Mouse (Mus musculus) inflammation-experienced regulatory T-cells, adult 6 months (primary cell): ENCODE results near the gene Pfkfb4. TPM values are rescaled to one million over a fixed set of nuclear protein-coding genes. Genes with fewer than 3 reads are reported as not detected.

ENCODE experiments used
- ATAC-seq: one replicate; pipeline ENCODE4 v1.8.0; 2017
- polyA plus RNA-seq, 3 experiments: library from polyadenylated mRNA; unstranded; fragments of 100-300 nt; shearing (Covaris generic); gene quantifications; one replicate each; pipeline ENCODE4 v1.2.1; 2017

Pfkfb4 gene
- 1 to 10 TPM; 2.7 to 4.4 (median 4.2) TPM for polyA plus RNA-seq

GRCm38 (mm10) chr9:108991428-108992084 is at the start of gene Pfkfb4:
Gene Pfkfb4, plus strand, starts transcription at chr9:108991778.
- peak; percentile 97 for ATAC-seq

- ATAC-seq = no peak
These were observed 46.5 kb upstream of the Pfkfb4 start for GRCm38 (mm10) chr9:108945111-108945510.

GRCm38 (mm10) chr9:108945608-108946007 is 46.0 kb upstream of the Pfkfb4 start:
- ATAC-seq = no peak

- ATAC-seq = no peak
These were observed 42.2 kb upstream of the Pfkfb4 start for GRCm38 (mm10) chr9:108949231-108949966.

DNA sequence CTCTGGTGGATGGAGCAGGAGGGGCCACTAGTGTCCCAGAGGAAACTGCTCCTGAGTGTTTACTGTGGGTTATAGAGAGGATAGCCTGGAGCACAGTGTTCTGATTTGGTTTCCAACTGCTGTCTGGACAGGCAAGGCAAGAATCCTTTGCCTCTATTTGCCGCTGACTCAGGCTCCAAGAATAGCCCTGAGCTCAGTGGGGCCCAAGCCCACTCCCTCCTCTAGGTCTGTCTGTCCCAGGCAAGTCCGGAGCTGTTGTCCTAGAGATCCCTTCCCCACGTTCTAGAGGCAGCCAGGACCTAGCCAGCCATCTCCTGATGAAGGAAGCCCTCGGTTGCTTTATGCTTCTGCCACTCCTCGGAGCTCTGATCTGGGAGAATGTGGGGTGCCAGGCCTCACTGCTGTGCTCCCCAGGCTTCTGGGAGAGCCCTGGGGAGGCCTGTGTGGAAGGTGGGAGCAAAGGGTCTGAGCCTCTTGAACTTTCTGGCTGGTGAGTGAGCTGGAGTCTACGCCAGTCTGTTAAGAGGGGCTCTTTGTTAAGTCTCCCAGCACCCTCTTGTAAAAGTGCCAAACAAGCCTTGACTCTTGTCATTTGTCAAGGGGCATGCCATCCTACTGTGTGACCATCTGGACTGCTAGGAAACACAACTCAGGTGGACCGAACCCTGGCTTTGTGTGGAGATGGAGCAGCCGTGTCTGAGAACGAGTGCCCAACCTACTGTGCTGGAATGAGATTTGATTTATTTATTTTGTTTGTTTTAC is 41.4 kb upstream of the Pfkfb4 start:
- ATAC-seq = no peak

DNA sequence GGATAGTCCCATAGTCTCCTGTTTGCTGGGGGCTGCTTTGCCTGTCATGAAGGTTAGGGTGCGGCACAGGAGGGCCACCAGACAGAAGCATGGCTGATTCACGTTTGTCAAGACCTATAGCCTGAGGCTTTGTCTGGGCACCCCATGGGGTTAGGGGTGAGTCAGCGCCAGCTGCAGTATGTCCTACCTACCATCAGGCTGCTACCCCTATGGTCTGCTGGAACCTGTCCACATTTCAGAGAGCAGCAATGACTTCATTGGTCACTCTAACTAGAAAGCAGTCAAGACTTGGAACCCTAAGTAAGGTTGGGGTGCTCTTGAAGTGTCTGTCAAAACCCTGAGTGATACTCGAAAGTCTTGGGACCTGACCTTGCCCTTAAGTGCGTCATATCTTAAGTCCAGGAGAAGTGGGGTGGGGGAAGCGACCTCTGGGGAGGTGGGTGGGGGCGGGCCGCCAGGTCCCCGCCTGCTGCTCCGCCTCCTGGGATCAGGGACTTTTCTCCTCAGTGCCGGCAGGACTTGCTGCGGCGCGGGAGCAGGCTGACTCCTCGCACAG is 38.4 kb upstream of the Pfkfb4 start, which contains the start of gene Col7a1:
Gene Col7a1, plus strand, starts transcription at position 506 of the 556 bp plus-strand sequence.
- no peak for ATAC-seq

- no peak for ATAC-seq
These were observed 36.3 kb upstream of the Pfkfb4 start for GRCm38 (mm10) chr9:108955241-108955640.

DNA sequence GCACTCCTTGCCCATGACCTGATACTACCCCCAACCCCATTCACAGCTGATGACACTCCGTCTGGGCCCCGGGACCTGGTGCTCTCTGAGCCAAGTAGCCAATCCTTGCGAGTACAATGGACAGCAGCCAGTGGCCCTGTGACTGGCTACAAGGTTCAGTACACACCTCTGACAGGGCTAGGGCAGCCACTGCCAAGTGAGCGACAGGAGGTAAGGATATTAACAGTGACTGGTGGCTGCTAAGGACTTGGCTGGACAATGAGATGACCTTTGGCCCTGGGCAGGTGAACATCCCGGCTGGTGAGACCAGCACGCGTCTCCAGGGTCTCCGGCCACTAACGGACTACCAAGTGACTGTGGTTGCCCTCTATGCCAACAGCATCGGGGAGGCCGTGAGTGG is 35.7 kb upstream of the Pfkfb4 start:
- no peak for ATAC-seq

GRCm38 (mm10) chr9:108963577-108963976 is 28.0 kb upstream of the Pfkfb4 start:
- no peak for ATAC-seq

- ATAC-seq = no peak
These were observed 27.2 kb upstream of the Pfkfb4 start for GRCm38 (mm10) chr9:108964338-108964737.

GRCm38 (mm10) chr9:108970623-108971022 is 21.0 kb upstream of the Pfkfb4 start:
- ATAC-seq = no peak

DNA sequence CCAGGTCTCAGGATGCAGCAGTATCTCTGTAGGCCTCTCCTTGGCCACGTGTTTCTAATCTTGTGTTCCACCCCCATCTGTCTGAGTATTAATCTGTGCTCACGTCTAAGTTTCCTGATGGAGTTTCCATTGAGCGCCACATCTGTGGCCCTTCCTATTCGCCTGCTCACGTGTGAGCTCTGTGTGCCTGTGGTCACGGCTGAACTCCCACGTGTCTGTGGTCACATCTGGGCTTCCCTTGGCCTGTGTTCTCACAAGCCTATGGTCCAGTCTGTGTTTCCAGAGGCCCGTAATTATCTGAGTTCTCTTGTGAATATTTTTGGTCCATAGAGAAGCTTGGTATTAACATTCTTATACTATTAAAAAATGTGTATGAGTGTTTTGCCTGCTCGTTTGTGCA is 15.1 kb upstream of the Pfkfb4 start:
- ATAC-seq = no peak

GRCm38 (mm10) chr9:108977966-108978365 is 13.6 kb upstream of the Pfkfb4 start:
- no peak for ATAC-seq

DNA sequence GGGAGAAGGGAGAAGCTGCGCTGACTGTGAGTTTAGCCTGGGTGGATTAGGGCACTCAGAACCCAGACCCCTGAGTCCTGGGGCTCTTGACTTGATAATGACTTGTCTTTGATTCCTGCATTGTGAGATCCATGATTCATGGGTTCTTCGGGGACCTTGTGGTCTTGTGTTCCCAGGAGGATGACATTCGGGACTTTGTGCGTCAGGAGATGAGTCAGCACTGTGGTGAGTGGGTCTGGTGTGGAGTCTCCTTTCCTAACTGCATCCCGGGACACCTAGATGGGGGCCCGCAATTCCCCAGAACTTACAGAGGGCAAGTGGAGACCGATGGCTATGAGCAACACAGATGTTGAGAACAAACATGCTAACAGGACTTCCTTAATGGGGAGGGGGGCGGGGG is 9.1 kb upstream of the Pfkfb4 start:
- ATAC-seq = no peak

DNA sequence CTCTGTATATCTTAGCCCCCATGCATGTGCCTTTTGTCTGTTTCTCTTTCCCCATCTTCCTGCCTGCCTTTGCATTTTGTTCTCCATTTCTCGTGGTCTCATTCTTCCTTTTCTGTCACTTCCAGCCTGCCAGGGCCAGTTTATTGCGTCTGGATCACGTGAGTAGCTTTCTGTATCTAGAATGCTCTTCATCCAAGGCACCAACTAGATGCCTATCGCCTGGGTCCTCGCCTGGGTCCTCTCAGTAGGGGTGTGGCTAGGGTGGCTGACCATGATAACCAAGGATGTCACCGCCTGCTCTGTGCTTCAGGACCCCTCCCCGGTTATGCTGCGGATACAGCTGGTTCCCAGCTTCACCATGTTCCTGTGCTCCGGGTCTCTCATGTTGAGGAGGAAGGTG is 8.4 kb upstream of the Pfkfb4 start:
- no peak for ATAC-seq

- no peak for ATAC-seq
These were observed 5.9 kb upstream of the Pfkfb4 start, which contains the start of gene Ucn2 for GRCm38 (mm10) chr9:108985710-108986109. Gene Ucn2, plus strand, starts transcription at chr9:108986010.

- ATAC-seq = no peak
These were observed 3.8 kb upstream of the Pfkfb4 start for GRCm38 (mm10) chr9:108987704-108988350.

GRCm38 (mm10) chr9:108989802-108990461 is 1.6 kb upstream of the Pfkfb4 start:
- no peak for ATAC-seq

DNA sequence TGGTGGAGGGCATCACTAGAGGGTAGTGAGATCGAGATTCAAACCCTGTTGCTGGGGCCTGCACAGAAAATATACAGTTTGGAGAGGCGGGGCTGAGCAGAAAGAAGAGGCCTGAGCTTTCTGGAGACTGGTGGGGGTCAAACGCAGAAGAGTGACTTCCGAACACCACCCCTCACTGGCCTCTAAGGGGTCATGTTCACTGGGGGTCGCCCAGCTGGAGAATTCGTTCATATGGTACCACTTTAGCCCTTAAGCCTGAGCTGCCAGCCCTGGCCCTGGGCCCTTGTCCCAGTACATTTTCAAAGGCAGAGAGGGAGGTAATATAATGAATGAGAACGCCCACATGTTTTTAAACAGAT is 1.1 kb upstream of the Pfkfb4 start:
- no peak for ATAC-seq

DNA sequence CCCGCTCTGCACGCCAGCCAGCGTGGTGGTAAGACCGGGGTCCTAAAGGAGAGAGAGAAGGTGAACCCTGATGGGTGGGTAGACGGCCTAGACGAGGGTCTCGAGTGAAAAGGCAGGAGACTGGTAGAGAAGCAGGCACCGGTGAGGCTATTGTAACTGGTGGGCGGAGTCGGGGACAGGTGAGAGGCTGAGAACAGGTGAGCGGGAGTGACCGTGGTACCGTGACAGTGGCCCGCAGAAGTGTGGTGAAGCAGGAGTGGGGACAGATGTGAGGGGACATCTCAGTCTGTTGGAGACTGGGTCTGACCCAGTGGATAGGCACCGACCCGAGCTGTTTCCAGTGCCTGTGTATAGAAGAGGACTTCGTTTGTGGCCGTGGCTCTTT is 499 bp downstream of the Pfkfb4 start:
- no peak for ATAC-seq

DNA sequence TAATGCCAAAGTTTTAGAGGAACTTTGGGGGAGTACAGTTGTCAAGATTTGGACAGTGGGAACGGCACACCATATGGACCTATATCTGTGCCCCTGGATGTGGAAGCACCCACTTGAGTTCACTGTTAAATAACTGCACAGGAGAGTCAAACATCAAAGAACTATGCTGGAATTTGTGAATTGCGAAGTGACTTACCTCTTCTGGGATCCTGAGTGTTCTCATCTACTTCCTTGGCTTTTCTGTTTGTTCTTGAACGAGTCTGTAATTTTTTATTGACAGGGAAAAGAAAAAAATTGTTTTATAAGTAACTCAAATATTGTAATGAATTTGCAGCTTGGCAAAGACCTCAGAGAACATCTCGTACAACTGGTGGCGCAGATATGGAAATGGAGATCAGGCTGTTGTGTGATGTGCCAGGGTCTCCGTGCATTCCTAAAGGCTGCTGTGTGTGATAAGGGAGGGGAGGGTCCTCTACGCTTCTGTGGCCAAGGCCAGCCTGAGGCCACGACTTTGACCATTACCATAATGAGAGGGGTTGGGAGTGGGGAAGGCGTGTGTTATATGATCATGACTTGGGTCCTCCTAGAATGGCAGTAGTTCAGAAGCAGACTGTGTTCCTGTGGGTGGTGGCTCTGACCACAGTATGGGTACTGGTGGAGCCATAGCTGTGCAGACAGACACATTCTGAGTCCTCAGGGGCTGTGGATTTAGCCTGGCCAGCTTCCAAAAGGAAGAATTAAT is 1.2 kb downstream of the Pfkfb4 start:
- no peak for ATAC-seq
